8 mouse cellular contexts compared by ENCODE assay signal in the genomic region with DNA sequence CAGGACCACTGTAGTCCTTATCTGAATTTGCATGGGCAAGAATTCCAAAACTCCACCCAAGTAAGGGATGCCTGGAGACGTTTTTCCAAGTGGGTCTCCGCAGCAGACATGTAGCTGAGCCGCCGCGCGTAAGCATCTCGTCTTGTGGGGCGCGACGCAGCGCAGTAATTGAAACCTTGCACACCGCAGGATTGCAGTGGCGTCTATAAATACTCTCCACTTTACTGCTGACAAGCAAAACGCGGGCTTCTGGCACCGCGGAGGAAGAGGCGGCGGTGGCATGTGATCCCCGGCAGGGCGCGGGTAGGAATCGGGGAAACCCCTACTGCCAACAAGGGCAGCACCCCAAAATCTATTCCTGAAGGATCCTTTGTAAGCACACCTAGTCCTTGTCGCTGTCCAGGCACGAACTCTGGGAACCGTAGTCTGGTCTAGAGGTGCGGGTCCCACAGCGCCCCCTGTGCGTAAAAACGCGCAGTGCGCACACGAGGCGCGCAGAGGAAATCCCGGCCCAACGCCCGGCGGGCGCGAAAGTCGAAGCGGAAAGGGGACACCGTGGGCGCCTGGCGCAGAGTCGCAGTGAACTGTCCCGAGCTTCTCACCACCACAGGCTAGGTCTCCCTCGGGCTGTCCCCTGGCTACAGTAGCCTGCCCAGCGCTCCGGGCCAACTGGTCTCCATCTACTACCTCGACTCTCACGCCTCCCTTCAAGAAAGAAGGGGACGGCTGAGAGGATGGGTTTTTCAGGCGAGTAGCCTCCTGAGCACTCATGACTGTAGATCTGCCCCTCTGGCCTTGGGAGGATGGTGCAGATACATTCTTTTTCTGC.
DNase-seq lines count a peak whose midpoint lies in the region; ATAC-seq and TF ChIP-seq lines count a peak whose summit lies in the region.

No protein-coding gene starts in this region.

- no peak overlapping the region for H3K27ac ChIP-seq in bone marrow macrophage, adult 2 months (ENCODE audit: insufficient read depth, low read depth, low read length)
- H3K27ac ChIP-seq in forebrain, postnatal 0 days (ENCODE audit: low read depth, low read length), result 0 out of 2 replicates have a peak overlapping the region, but pooled peaks have one; percentile 5
- H3K27ac ChIP-seq in neural tube, embryonic 14.5 days (ENCODE audit: low read depth, low read length), result no peak overlapping the region
- no peak overlapping the region for H3K27ac ChIP-seq in testis, adult 2 months (ENCODE audit: control insufficient read depth, insufficient read depth, low read depth, low read length)

- peak; percentile 83 for ATAC-seq in forebrain, postnatal 0 days
- peak; percentile 82 for ATAC-seq in neural tube, embryonic 14.5 days (ENCODE audit: low read depth)

- DNase-seq in CD4-positive, CD25-positive, alpha-beta regulatory T cell, adult 2 months (ENCODE audit: low read depth, low spot score), result peak; percentile 85
- DNase-seq in forebrain, postnatal 0 days, result peak; percentile 80
- DNase-seq in heart, postnatal 36 days, result peak; percentile 87 to 88
- DNase-seq in layer of hippocampus, adult 18-20 months (ENCODE audit: low spot score in 2 of 2), result peak; percentile 14 to 53
- DNase-seq in lung, adult 2 months, result peak; percentile 83

- no peaks in the 10 kb centered on the region for H3K9me3 ChIP-seq in forebrain, postnatal 0 days (ENCODE audit: low read length)
- H3K9me3 ChIP-seq in neural tube, embryonic 14.5 days (ENCODE audit: control insufficient read depth, low read length), result no peaks in the 10 kb centered on the region

- peak overlapping the region; percentile 88 for H3K4me2 ChIP-seq in forebrain, postnatal 0 days (ENCODE audit: low read depth)
- peak overlapping the region; percentile 61 for H3K4me2 ChIP-seq in neural tube, embryonic 14.5 days (ENCODE audit: low read depth, low read length)

- H3K9ac ChIP-seq in forebrain, postnatal 0 days, result peak overlapping the region; percentile 26
- H3K9ac ChIP-seq in neural tube, embryonic 14.5 days (replicated peaks; ENCODE audit: low read depth, low read length), result 0 out of 2 replicates have a peak overlapping the region, but pooled peaks have one; percentile 8

- H3K4me1 ChIP-seq in bone marrow macrophage, adult 2 months (ENCODE audit: control insufficient read depth, insufficient read depth, low read length), result peaks cover 6% of the 10 kb centered on the region
- H3K4me1 ChIP-seq in forebrain, postnatal 0 days (ENCODE audit: insufficient read depth), result 0 out of 2 replicates have a peak, but pooled peaks cover 5% of the 10 kb centered on the region
- H3K4me1 ChIP-seq in lung, adult 2 months (ENCODE audit: control insufficient read depth, insufficient read depth, low read length), result peaks cover 7% of the 10 kb centered on the region; the same call in 1 of the 2 replicates
- peaks cover 13% of the 10 kb centered on the region for H3K4me1 ChIP-seq in neural tube, embryonic 14.5 days (ENCODE audit: control insufficient read depth, insufficient read depth, low read length)
- no peaks in the 10 kb centered on the region; the same call in 1 of the 2 replicates for H3K4me1 ChIP-seq in testis, adult 2 months (ENCODE audit: control insufficient read depth, insufficient read depth, low read length)

- 2% methylated on average over 54 of the region's 55 CpGs for WGBS in forebrain, postnatal 0 days
- WGBS in lung, adult 2 months, result 1% methylated on average over 55 of the region's 55 CpGs
- WGBS in neural tube, embryonic 14.5 days, result under 1% methylated on average over 55 of the region's 55 CpGs

- peak overlapping the region; percentile 56 for H3K4me3 ChIP-seq in bone marrow macrophage, adult 2 months (ENCODE audit: insufficient read depth, low read length)
- H3K4me3 ChIP-seq in forebrain, postnatal 0 days (ENCODE audit: low read depth, low read length), result peak overlapping the region; percentile 44
- H3K4me3 ChIP-seq in lung, adult 2 months (replicated peaks; ENCODE audit: extremely low read depth, low read depth, low read length), result peak overlapping the region; percentile 73
- peak overlapping the region; percentile 38 for H3K4me3 ChIP-seq in neural tube, embryonic 14.5 days (ENCODE audit: low read depth, low read length)
- H3K4me3 ChIP-seq in testis, adult 2 months (ENCODE audit: control insufficient read depth, low read depth, low read length), result peak overlapping the region; percentile 76

- intact Hi-C loops in heart, postnatal 36 days (cut with DNase I), result loop anchor here (2.0 to 5.0 kb wide), 3 partner anchors 32 to 79 kb away; no protein-coding TSS in a partner anchor

- no peaks in the 10 kb centered on the region for H3K36me3 ChIP-seq in forebrain, postnatal 0 days (ENCODE audit: insufficient read depth)
- H3K36me3 ChIP-seq in neural tube, embryonic 14.5 days (ENCODE audit: control insufficient read depth, insufficient read depth, low read length), result no peaks in the 10 kb centered on the region
- H3K36me3 ChIP-seq in testis, adult 2 months (ENCODE audit: control insufficient read depth, insufficient read depth, low read length), result no peaks in the 10 kb centered on the region

- no peak for TF ChIP-seq POLR2A in bone marrow macrophage, adult 2 months (IDR thresholded peaks at IDR 0.05; ENCODE audit: borderline replicate concordance, low read depth, low read length)
- no peak for TF ChIP-seq POLR2A in lung, adult 2 months (IDR thresholded peaks at IDR 0.05; ENCODE audit: borderline replicate concordance, extremely low read depth, low read depth, low read length)
- no peak for TF ChIP-seq POLR2A in testis, adult 2 months (IDR thresholded peaks at IDR 0.05; ENCODE audit: control insufficient read depth, low read depth, low read length)

- H3K27me3 ChIP-seq in forebrain, postnatal 0 days (ENCODE audit: insufficient read depth, low read length), result peaks cover 15% of the 10 kb centered on the region
- peaks cover 13% of the 10 kb centered on the region; the same call in 1 of the 2 replicates for H3K27me3 ChIP-seq in neural tube, embryonic 14.5 days (ENCODE audit: control insufficient read depth, insufficient read depth, low read length)
- no peaks in the 10 kb centered on the region for H3K27me3 ChIP-seq in testis, adult 2 months (ENCODE audit: control insufficient read depth, insufficient read depth, low read length)

- TF ChIP-seq CTCF in bone marrow macrophage, adult 2 months (IDR thresholded peaks at IDR 0.05; ENCODE audit: low read depth, low read length), result peak; percentile 85
- TF ChIP-seq CTCF in forebrain, postnatal 0 days (IDR thresholded peaks at IDR 0.05; ENCODE audit: low read depth), result peak; percentile 85
- peak; percentile 64 for TF ChIP-seq CTCF in lung, adult 2 months (IDR thresholded peaks at IDR 0.05; ENCODE audit: insufficient read depth, low read length)
- peak; percentile 63; the same call in 1 of the 2 replicates for TF ChIP-seq CTCF in testis, adult 2 months (IDR thresholded peaks at IDR 0.05; ENCODE audit: control insufficient read depth, insufficient read depth, insufficient replicate concordance, low read depth, low read length)

Comparison
In these comparisons a context has a peak if more than half of its experiments do, and no peak if none do; other contexts are left out.
1. DNase-seq: peak in every context shown above with its lines; median percentile 88 in heart, postnatal 36 days; 85 in CD4-positive, CD25-positive, alpha-beta regulatory T cell, adult 2 months; 83 in lung, adult 2 months; 80 in forebrain, postnatal 0 days; 34 in layer of hippocampus, adult 18-20 months.